Mouse (Mus musculus) forebrain, embryonic 10.5 days (tissue): ENCODE data around the gene Fitm2. TPM values are rescaled to one million over a fixed set of nuclear protein-coding genes. Genes with fewer than 3 reads are reported as not detected.
"Not testable (repeated sequence)": the region's sequence is repeated elsewhere in the genome, so short reads cannot be mapped to it uniquely, and the experiment has no call there.

ENCODE experiments used
- DNase-seq: peaks from one replicate; pipeline ENCODE4 v3.0.0-alpha.2; 2017; ENCODE audit warnings: low spot score; ENCODE audit errors: extremely low spot score
- H3K27ac ChIP-seq: fragments of 300-500 bp; sonication (generic); 2 replicates; pipeline ENCODE4 v1.5.1; 2016; ENCODE audit warnings: mild to moderate bottlenecking
- H3K27me3 ChIP-seq: fragments of 300-500 bp; sonication (generic); 2 replicates; pipeline ENCODE4 v1.6.1; 2016; ENCODE audit warnings: mild to moderate bottlenecking; ENCODE audit not compliant: poor library complexity, severe bottlenecking
- H3K36me3 ChIP-seq: fragments of 300-500 bp; sonication (generic); replicated peaks from 2 replicates; pipeline ENCODE4 v1.6.1; 2016; ENCODE audit warnings: mild to moderate bottlenecking, moderate library complexity
- H3K4me1 ChIP-seq: fragments of 300-500 bp; sonication (generic); 2 replicates; pipeline ENCODE4 v1.6.1; 2016
- H3K4me3 ChIP-seq: fragments of 300-500 bp; sonication (generic); 2 replicates; pipeline ENCODE4 v1.5.1; 2016; ENCODE audit warnings: mild to moderate bottlenecking, moderate library complexity
- H3K9me3 ChIP-seq: fragments of 300-500 bp; sonication (generic); 2 replicates; pipeline ENCODE4 v1.6.1; 2016; ENCODE audit warnings: mild to moderate bottlenecking, moderate library complexity
- WGBS: fragments of 180-500 bp; shearing (Covaris S2); methylation state at CpG from one replicate; pipeline ENCODE4 v1.1.7; 2016; 5-methylcytosine and 5-hydroxymethylcytosine counted together
- polyA plus RNA-seq: library from polyadenylated mRNA; unstranded; fragments of >200 nt; fragmentation: Nextera tagmentation; extraction: Ambion mirVana; gene quantifications from 2 replicates; pipeline ENCODE4 v1.2.1, GENCODE M21; 2016

The Fitm2 gene
- polyA plus RNA-seq, 1 experiment from 2014 or later = 10.9 TPM

DNA sequence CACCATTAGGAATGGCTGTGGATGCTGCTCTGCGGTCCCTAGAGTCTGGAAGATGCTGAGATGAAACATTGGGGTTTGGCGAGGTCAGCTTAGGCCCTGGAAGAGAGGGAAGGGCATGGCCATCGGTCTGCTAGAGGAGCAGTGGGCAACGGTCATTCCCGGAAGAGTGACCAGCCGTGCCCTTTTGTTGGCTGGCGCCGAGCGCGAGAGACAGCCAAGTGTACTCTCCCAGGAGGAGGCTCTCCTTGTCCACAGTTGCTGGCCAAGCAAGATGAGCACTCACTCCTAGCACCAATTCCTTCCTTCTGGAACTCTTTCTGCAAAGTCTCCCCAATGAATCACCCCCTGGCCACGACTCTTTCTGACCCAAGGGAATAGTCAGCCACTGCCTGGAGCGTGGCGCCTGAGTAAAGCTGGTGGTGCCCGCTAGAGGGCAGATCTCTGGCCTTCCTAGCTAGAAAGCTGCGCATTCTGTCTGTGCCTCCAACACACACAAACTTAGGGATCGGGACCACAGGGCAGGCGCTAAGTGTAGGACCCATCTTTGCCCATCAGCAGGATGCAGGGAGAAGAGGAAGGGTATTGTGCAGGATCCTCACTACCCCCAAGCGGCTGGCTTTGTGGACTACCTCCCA is 7.9 kb upstream of the Fitm2 start:
- peak; percentile 22 for DNase-seq
- H3K4me1 ChIP-seq = peaks cover 19% of the 10 kb centered on the region
- no peaks in the 10 kb centered on the region for H3K9me3 ChIP-seq
- H3K36me3 ChIP-seq = no peaks in the 10 kb centered on the region
- H3K27ac ChIP-seq = no peak overlapping the region
- H3K27me3 ChIP-seq = peaks cover 29% of the 10 kb centered on the region
- WGBS = 49% methylated on average over 18 of the region's 18 CpGs
- H3K4me3 ChIP-seq = no peak overlapping the region

DNA sequence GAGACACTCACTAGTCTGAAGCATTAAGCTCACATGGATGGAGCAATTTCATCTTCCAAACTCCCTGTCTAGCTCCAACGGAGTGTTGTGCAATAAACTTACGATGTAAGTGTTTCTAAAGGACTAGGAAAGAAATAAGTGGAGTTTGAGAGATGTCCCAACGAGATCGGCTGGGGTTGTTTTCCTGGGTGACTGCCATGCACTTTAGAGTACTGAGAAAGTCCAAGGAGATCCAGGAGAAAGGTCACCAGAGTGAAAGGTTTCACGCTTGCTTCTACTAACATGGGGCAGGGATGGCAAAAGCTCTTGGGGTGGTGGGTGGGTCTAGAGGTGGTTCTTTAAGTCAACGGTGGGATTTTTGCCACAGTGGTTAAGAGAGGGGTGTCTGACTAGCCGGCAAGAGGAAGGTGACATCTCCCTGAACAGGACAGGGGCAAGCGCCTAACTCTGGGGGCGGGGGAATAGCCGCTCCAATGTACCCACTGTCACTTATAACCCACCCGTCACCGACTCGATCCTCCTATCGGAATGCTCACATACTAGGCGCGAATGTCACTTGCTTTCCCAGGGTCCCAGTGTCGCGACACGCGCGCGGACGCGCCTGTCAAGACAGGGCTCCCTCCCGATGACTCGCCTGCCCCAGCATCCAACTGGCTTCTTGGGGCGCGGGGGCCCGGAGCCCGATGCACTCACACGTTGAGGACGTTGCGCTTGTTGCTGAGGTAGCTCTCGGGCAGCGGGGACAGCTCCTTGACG is 541 bp downstream of the Fitm2 start:
- DNase-seq = no peak
- Histone ChIP-seq H3K4me1 (peaks cover 16% of the 10 kb centered on the region), H3K9me3 (no peaks in the 10 kb centered on the region), H3K4me3 (peak overlapping the region; percentile 85), H3K27me3 (no peaks in the 10 kb centered on the region), H3K27ac (peak overlapping the region; percentile 89), H3K36me3 (peaks cover 23% of the 10 kb centered on the region)
- WGBS = 5% methylated on average over 36 of the region's 36 CpGs

DNA sequence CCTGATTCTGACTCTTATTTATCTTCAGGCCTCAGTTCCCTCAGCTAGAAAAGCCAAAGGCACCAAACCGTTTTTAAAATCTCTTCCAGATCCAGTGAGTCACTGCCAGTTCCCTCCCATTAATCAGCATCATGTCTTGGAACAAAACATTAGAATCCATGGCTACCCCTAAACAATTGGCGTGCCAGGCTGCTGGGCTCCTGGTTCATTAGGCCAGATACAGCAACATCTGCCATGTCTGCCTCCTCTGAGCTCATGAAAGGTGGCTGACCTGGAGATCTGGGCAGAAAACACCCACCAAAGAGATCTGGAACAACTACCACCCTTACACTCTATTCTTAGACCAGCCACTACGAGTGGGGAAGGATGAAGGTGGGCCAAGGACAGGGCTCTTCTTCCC is 1.3 kb downstream of the Fitm2 start:
- Histone ChIP-seq H3K36me3 (peaks cover 27% of the 10 kb centered on the region), H3K27me3 (no peaks in the 10 kb centered on the region), H3K9me3 (no peaks in the 10 kb centered on the region), H3K27ac (no peak overlapping the region), H3K4me1 (peaks cover 16% of the 10 kb centered on the region), H3K4me3 (peak overlapping the region; percentile 85)
- 84% methylated on average over 3 of the region's 3 CpGs for WGBS
- no peak for DNase-seq

DNA sequence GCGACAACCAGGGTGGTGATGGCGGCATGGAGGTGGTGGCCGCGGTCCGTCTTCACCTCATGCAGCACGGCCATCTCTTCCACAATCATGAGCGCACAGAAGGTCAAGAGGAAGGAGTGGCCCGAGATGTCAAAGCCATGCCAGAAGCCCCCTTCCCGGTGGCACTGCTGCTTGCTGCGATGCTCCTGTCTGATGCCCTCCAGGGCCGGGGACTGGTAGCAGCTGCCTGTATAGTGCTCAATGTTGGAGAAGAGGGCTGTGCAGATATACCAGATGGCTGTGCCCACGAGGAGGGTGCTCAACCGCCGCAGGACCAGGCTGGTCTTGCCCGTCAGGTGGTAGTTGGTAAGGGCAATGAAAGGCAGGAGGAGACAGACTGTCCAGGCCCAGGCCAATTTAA is 2.7 kb downstream of the Fitm2 start:
- Histone ChIP-seq H3K27me3 (no peaks in the 10 kb centered on the region), H3K9me3 (no peaks in the 10 kb centered on the region), H3K4me1 (peaks cover 16% of the 10 kb centered on the region), H3K27ac (no peak overlapping the region), H3K4me3 (no peak overlapping the region), H3K36me3 (peaks cover 27% of the 10 kb centered on the region)
- no peak for DNase-seq
- WGBS = 97% methylated on average over 15 of the region's 15 CpGs

- no peak overlapping the region for H3K4me3 ChIP-seq
- H3K4me1 ChIP-seq = peaks cover 16% of the 10 kb centered on the region
- H3K36me3 ChIP-seq = peaks cover 27% of the 10 kb centered on the region
- H3K27ac ChIP-seq = no peak overlapping the region
- 96% methylated on average over 6 of the region's 6 CpGs for WGBS
- H3K27me3 ChIP-seq = no peaks in the 10 kb centered on the region
- no peak for DNase-seq
- H3K9me3 ChIP-seq = no peaks in the 10 kb centered on the region
Observed at GRCm38 (mm10) chr2:163468866-163469265, 3.6 kb downstream of the Fitm2 start.

DNA sequence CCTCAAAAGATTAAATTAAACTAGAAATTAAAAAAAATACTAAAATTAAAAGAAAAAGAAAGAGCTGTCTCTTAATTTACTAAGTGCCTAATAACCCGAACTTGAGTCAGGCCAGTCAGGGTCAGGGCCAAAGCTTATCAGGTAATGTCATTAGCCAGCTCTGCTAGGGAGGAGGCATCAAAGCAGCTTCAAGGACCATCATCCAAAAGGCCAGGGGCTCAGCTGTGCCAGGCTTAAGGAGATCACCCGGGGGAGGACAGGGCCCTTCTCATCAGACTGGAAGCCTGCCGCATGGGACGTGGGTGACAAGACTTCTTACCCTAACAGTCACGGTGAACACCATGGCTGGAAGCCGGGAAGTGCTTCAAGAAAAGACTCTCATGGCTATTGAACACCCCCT is 4.8 kb downstream of the Fitm2 start:
- WGBS = 89% methylated on average over 6 of the region's 6 CpGs
- no peak overlapping the region for H3K27ac ChIP-seq
- peaks cover 27% of the 10 kb centered on the region for H3K36me3 ChIP-seq
- no peak for DNase-seq
- H3K9me3 ChIP-seq = no peaks in the 10 kb centered on the region
- H3K4me3 ChIP-seq = no peak overlapping the region
- no peaks in the 10 kb centered on the region for H3K27me3 ChIP-seq
- H3K4me1 ChIP-seq = peaks cover 14% of the 10 kb centered on the region

DNA sequence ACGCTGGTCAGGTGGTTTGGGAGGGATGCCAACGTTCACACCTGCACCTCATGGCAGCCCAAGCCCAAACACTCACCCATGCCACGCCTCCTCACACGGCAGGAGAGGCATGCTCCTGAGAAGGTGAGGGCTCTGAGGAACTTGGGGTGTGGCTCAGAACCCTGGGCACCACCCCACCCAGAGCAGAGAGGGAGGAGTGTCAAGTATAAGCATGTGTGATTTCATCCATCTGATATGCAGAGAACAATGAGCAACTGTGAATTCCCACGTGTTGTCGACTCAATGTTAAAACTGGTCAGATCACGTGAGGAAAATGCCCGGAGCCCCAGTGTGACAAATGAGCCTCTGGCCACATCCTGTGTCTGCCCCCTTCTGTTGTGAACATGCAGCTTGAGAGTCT is 5.7 kb downstream of the Fitm2 start:
- H3K27ac ChIP-seq = no peak overlapping the region
- peaks cover 27% of the 10 kb centered on the region for H3K36me3 ChIP-seq
- peaks cover 8% of the 10 kb centered on the region for H3K4me1 ChIP-seq
- DNase-seq = no peak
- no peak overlapping the region for H3K4me3 ChIP-seq
- no peaks in the 10 kb centered on the region for H3K9me3 ChIP-seq
- WGBS = 88% methylated on average over 8 of the region's 8 CpGs
- no peaks in the 10 kb centered on the region for H3K27me3 ChIP-seq

DNA sequence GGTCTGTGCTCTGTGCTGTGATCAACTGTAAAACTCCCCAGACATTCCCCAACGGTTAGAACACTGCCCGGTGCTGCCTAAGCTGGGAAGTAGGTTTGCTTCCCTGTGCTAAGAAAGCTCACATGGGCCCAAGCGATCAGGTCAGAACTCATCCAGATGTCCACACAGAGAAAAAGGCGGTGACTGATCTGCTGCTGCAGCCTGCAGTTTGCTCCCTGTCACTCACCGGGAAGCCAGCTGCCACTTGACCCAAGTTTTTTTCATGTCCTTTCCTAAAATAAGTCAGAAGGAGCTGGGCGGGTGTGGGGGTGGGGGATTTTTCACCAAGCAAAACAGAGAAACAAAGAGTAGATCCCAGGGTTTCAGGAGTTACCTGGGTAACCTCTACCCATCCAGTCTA is 7.9 kb downstream of the Fitm2 start:
- Histone ChIP-seq H3K4me1 (no peaks in the 10 kb centered on the region), H3K4me3 (no peak overlapping the region), H3K27me3 (no peaks in the 10 kb centered on the region), H3K9me3 (no peaks in the 10 kb centered on the region), H3K36me3 (peaks cover 24% of the 10 kb centered on the region), H3K27ac (no peak overlapping the region)
- WGBS = 87% methylated on average over 6 of the region's 6 CpGs
- no peak for DNase-seq

DNA sequence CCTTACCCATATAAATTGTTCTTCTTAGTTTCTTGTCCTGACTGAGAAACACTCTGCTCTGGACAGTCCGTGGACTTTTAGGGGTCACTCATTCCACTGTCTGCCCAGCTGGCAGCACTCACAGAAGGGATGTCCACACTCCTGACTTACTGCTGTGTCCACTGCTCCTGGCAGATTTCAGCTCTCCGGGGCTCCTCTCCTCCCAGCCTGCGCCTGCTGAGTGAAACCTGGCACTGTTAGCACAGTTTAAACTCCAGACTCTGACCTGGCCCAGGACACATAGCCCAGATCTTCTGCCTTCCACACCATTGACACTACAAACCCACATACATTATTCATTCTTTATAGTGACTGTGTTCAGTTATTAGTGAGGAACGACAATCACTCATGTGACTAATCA is 8.4 kb downstream of the Fitm2 start:
- DNase-seq = no peak
- H3K9me3 ChIP-seq = no peaks in the 10 kb centered on the region
- no peak overlapping the region for H3K4me3 ChIP-seq
- WGBS = 89% methylated on average over 4 of the region's 4 CpGs
- peaks cover 18% of the 10 kb centered on the region for H3K36me3 ChIP-seq
- no peak overlapping the region for H3K27ac ChIP-seq
- H3K4me1 ChIP-seq = no peaks in the 10 kb centered on the region; the same call in 1 of the 2 replicates
- peaks cover 5% of the 10 kb centered on the region for H3K27me3 ChIP-seq

DNA sequence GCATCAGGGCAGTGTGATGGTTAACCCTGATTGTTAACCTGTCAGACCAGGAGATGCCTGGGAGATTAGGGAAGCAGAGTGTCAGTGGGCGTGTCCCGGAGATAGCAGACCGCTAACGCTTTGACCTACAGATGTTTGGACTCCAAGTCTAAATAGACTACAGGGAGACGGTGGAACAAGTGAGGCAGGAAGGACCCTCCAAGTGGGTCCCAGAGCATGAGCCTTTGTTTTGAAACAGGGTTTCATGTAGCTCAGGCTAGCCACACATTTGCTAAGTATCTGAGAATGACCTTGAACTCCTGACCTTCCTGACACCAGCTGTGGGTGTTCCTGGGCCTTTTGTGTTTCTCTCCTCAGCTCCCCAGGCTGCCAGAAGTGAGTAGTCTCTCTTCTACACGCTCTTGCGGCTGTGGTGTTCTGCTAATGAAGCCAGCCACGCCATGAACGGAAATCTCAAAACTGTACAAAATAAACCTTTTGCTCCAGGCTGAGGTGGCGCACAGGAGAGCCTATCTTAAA is 9.1 kb downstream of the Fitm2 start:
- Histone ChIP-seq H3K9me3 (no peaks in the 10 kb centered on the region), H3K27ac (no peak overlapping the region), H3K27me3 (peaks cover 11% of the 10 kb centered on the region), H3K36me3 (peaks cover 11% of the 10 kb centered on the region), H3K4me3 (no peak overlapping the region), H3K4me1 (no peaks in the 10 kb centered on the region; the same call in 1 of the 2 replicates)
- WGBS = 72% methylated on average over 10 of the region's 10 CpGs
- no peak for DNase-seq

DNA sequence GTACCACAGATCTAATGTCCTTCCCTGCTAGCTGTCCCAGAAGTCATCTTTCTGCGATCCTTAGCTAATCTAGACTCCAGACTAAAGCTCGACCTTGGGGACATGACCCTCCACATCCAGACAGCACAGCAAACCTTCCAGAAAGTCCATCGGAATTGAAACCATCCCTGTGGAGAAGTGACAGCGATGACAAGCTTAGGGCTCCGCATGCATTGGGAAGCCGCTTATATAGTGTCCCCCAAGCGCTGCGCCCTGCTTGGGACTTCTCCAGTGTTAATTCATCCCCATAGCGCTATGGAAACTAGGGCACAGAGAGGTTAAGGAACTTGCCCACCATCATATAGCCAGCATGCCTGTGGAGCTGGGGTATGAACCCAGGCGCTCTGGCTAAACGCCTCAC is 9.6 kb downstream of the Fitm2 start:
- WGBS = 85% methylated on average over 11 of the region's 11 CpGs
- no peak for DNase-seq
- peaks cover 15% of the 10 kb centered on the region for H3K27me3 ChIP-seq
- no peaks in the 10 kb centered on the region for H3K9me3 ChIP-seq
- H3K36me3 ChIP-seq = peaks cover 6% of the 10 kb centered on the region
- no peak overlapping the region for H3K27ac ChIP-seq
- H3K4me3 ChIP-seq = no peak overlapping the region
- H3K4me1 ChIP-seq = no peaks in the 10 kb centered on the region; the same call in 1 of the 2 replicates

- DNase-seq = no peak
- Histone ChIP-seq H3K27me3 (peaks cover 15% of the 10 kb centered on the region), H3K9me3 (no peaks in the 10 kb centered on the region), H3K36me3 (peaks cover 4% of the 10 kb centered on the region; the same call in 1 of the 2 replicates), H3K4me1 (no peaks in the 10 kb centered on the region; the same call in 1 of the 2 replicates), H3K27ac (no peak overlapping the region), H3K4me3 (no peak overlapping the region)
- WGBS = 89% methylated on average over 5 of the region's 5 CpGs
Observed at GRCm38 (mm10) chr2:163462386-163462785, 10.0 kb downstream of the Fitm2 start.

DNA sequence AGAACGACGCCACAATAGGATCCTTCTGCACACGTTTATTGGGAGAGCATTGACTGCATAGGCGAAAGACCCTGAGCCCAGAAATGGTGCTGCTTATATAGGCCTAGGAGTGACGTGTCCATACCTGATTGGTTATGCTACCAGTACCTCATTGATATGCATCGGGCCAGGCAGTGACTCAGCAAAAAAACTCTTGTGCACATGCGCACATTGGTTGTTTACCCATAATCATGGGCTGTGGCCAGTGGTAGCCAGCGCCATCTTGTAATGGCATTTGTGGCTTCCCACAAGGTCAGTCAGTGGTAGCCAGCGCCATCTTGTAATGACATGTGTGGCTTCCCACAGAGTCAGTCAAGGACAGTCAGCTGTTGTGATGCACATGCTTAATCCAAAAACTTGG is 11.1 kb downstream of the Fitm2 start:
- not testable (repeated sequence) for DNase-seq, H3K9me3 ChIP-seq, H3K4me1 ChIP-seq, H3K36me3 ChIP-seq, H3K27ac ChIP-seq, H3K4me3 ChIP-seq
- peaks cover 15% of the 10 kb centered on the region for H3K27me3 ChIP-seq
- WGBS = 93% methylated on average over 9 of the region's 9 CpGs
